Comparison of ENCODE assay signal across 12 mouse cellular contexts in genomic region chr10:66734853-66735252, GRCm38 (mm10).
DNase-seq lines count a peak whose midpoint lies in the region; ATAC-seq and TF ChIP-seq lines count a peak whose summit lies in the region.
"Had no signal": no experiment of that assay in that cellular context is flagged by ENCODE, and none has a peak within 500 bp of the region (broad histone marks: within the 10 kb centered on the region; RNA-seq: fewer than 3 reads in every experiment).

No protein-coding gene starts in this region.

- DNase-seq in heart, postnatal 10 days, result peak; percentile 16 to 36
- peak; percentile 56 for DNase-seq in lung, embryonic 14.5 days
- no peak for DNase-seq in lung, postnatal 36 days
- peak; percentile 46 for DNase-seq in cerebellum, adult 8-10 months
- DNase-seq in embryonic facial prominence, embryonic 14.5 days (ENCODE audit: low spot score), result peak; percentile 28
- DNase-seq: adrenal gland, postnatal 36 days; layer of hippocampus, adult 9-11 months; liver, embryonic 13.5 days; thymus, postnatal 4 days had no signal

- TF ChIP-seq CTCF in lung, embryonic 14.5 days (IDR thresholded peaks at IDR 0.05; ENCODE audit: low read depth), result peak; percentile 33; the same call in 1 of the 2 replicates

- no peak overlapping the region for H3K4me3 ChIP-seq in heart, embryonic 11.5 days (ENCODE audit: low read depth, low read length)
- no peak overlapping the region for H3K4me3 ChIP-seq in lung, embryonic 14.5 days (ENCODE audit: low read depth, low read length)
- no peak overlapping the region for H3K4me3 ChIP-seq in embryonic facial prominence, embryonic 14.5 days (ENCODE audit: low read depth, low read length)
- no peak overlapping the region for H3K4me3 ChIP-seq in neural tube, embryonic 15.5 days (replicated peaks)
- H3K4me3 ChIP-seq: erythroblast, embryonic 14.5 days; liver, embryonic 13.5 days had no signal

- no peak for ATAC-seq in heart, embryonic 11.5 days (replicated peaks; ENCODE audit: insufficient number of reproducible peaks, low FRiP score, low TSS enrichment)
- no peak for ATAC-seq in lung, embryonic 14.5 days (ENCODE audit: insufficient read depth)
- no peak for ATAC-seq in embryonic facial prominence, embryonic 14.5 days (ENCODE audit: low read depth)
- no peak for ATAC-seq in neural tube, embryonic 15.5 days (ENCODE audit: low FRiP score)

- no peaks in the 10 kb centered on the region for H3K27me3 ChIP-seq in heart, embryonic 11.5 days (ENCODE audit: control insufficient read depth, insufficient read depth, low read length)
- no peaks in the 10 kb centered on the region for H3K27me3 ChIP-seq in lung, embryonic 14.5 days (ENCODE audit: insufficient read depth, low read length)
- H3K27me3 ChIP-seq in embryonic facial prominence, embryonic 14.5 days (replicated peaks; ENCODE audit: control insufficient read depth, insufficient read depth, low read length), result no peaks in the 10 kb centered on the region
- H3K27me3 ChIP-seq in neural tube, embryonic 15.5 days (replicated peaks), result no peaks in the 10 kb centered on the region
- H3K27me3 ChIP-seq: liver, embryonic 13.5 days had no signal

- no peaks in the 10 kb centered on the region for H3K36me3 ChIP-seq in heart, embryonic 11.5 days (ENCODE audit: control insufficient read depth, insufficient read depth, low read length)
- H3K36me3 ChIP-seq in lung, embryonic 14.5 days (ENCODE audit: insufficient read depth), result no peaks in the 10 kb centered on the region
- H3K36me3 ChIP-seq in embryonic facial prominence, embryonic 14.5 days (ENCODE audit: control insufficient read depth, insufficient read depth, low read length), result no peaks in the 10 kb centered on the region
- no peaks in the 10 kb centered on the region for H3K36me3 ChIP-seq in neural tube, embryonic 15.5 days
- H3K36me3 ChIP-seq: liver, embryonic 13.5 days had no signal

- intact Hi-C loops in heart, postnatal 10 days (cut with DNase I), result no loop called here

- H3K9ac ChIP-seq in heart, embryonic 11.5 days (ENCODE audit: low read depth, low read length), result no peak overlapping the region
- no peak overlapping the region for H3K9ac ChIP-seq in lung, embryonic 14.5 days
- no peak overlapping the region for H3K9ac ChIP-seq in embryonic facial prominence, embryonic 14.5 days (ENCODE audit: low read depth, low read length)
- no peak overlapping the region for H3K9ac ChIP-seq in neural tube, embryonic 15.5 days (replicated peaks)
- H3K9ac ChIP-seq: liver, embryonic 13.5 days had no signal

- peaks cover 4% of the 10 kb centered on the region; the same call in 1 of the 2 replicates for H3K9me3 ChIP-seq in heart, embryonic 11.5 days (replicated peaks; ENCODE audit: control insufficient read depth, low read length)
- no peaks in the 10 kb centered on the region for H3K9me3 ChIP-seq in lung, embryonic 14.5 days (ENCODE audit: low read depth, low read length)
- H3K9me3 ChIP-seq in embryonic facial prominence, embryonic 14.5 days (ENCODE audit: control insufficient read depth, low read length), result 0 out of 2 replicates have a peak, but pooled peaks cover 3% of the 10 kb centered on the region
- H3K9me3 ChIP-seq in neural tube, embryonic 15.5 days (replicated peaks), result 0 out of 2 replicates have a peak, but pooled peaks cover under 1% of the 10 kb centered on the region

- no peak overlapping the region for H3K27ac ChIP-seq in heart, embryonic 11.5 days (ENCODE audit: low read depth, low read length)
- no peak overlapping the region for H3K27ac ChIP-seq in lung, embryonic 14.5 days (ENCODE audit: low read depth)
- H3K27ac ChIP-seq in embryonic facial prominence, embryonic 14.5 days (replicated peaks; ENCODE audit: low read depth, low read length), result no peak overlapping the region
- no peak overlapping the region for H3K27ac ChIP-seq in neural tube, embryonic 15.5 days (replicated peaks)
- H3K27ac ChIP-seq: liver, embryonic 13.5 days had no signal

- 61% methylated on average over 5 of the region's 5 CpGs for WGBS in heart, embryonic 11.5 days (ENCODE audit: insufficient replicate concordance)
- whole genome bisulfite sequencing in lung, embryonic 14.5 days, result 58% methylated on average over 5 of the region's 5 CpGs
- 62% methylated on average over 5 of the region's 5 CpGs for WGBS in embryonic facial prominence, embryonic 14.5 days
- WGBS in neural tube, embryonic 15.5 days, result 67% methylated on average over 5 of the region's 5 CpGs

- H3K4me2 ChIP-seq in heart, embryonic 11.5 days, result no peak overlapping the region
- H3K4me2 ChIP-seq in lung, embryonic 14.5 days, result no peak overlapping the region
- H3K4me2 ChIP-seq in embryonic facial prominence, embryonic 14.5 days (ENCODE audit: low read depth, low read length), result no peak overlapping the region
- H3K4me2 ChIP-seq in neural tube, embryonic 15.5 days, result no peak overlapping the region
- H3K4me2 ChIP-seq: liver, embryonic 13.5 days had no signal

- no peaks in the 10 kb centered on the region for H3K4me1 ChIP-seq in heart, embryonic 11.5 days (ENCODE audit: control insufficient read depth, insufficient read depth, low read length)
- no peaks in the 10 kb centered on the region for H3K4me1 ChIP-seq in lung, embryonic 14.5 days (ENCODE audit: insufficient read depth)
- no peaks in the 10 kb centered on the region for H3K4me1 ChIP-seq in embryonic facial prominence, embryonic 14.5 days (ENCODE audit: control insufficient read depth, insufficient read depth, low read length)
- H3K4me1 ChIP-seq in neural tube, embryonic 15.5 days, result no peaks in the 10 kb centered on the region
- H3K4me1 ChIP-seq: liver, embryonic 13.5 days had no signal
